Mouse (Mus musculus) G1E (cell line): ENCODE results near the gene Insl3.

Source experiments
- CTCF ChIP-seq: IDR thresholded peaks from 2 replicates; pipeline ENCODE4 v1.5.1; 2012; ENCODE audit warnings: low read depth, low read length, inconsistent platforms, mixed read lengths
- GATA1 ChIP-seq: IDR thresholded peaks from 2 replicates; pipeline ENCODE4 v1.6.1; 2012; ENCODE audit warnings: borderline replicate concordance, low read length, inconsistent platforms, mixed read lengths
- GATA2 ChIP-seq: IDR thresholded peaks from 2 replicates; pipeline ENCODE4 v1.6.1; 2012; ENCODE audit warnings: low read depth, low read length, inconsistent platforms, borderline replicate concordance
- POLR2AphosphoS5 ChIP-seq: IDR thresholded peaks from 2 replicates; pipeline ENCODE4 v1.6.1; 2012; ENCODE audit warnings: low read depth, low read length, inconsistent platforms; ENCODE audit not compliant: insufficient replicate concordance
- TAL1 ChIP-seq: conservative IDR thresholded peaks from 2 replicates; pipeline ENCODE4 v1.6.1; 2012; ENCODE audit warnings: low read depth, low read length, inconsistent platforms, mixed read lengths

DNA sequence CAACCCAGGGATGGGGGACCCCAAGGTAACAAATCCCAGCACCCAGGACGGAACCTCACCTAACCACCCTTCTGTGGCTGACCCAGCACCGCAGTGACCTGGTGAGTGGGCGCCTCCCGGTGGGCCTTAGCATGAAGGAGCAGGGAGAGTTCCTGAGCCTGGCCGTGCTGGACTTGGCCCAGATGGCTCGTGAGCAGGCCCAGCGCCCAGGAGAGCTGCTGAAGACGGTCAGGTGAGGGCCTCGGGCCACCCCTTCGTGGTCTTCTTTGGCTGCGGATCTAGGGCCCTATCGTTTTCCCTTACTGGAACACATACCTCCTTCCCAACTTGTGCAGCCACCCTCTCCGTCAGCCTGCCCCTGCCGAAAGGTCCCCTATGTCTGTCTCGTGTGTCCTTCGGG is 9.9 kb upstream of the Insl3 start:
- TF ChIP-seq GATA1 (no peak), CTCF (no peak), TAL1 (no peak), POLR2AphosphoS5 (no peak), GATA2 (no peak)
